Mouse (Mus musculus): ENCODE measurements around the gene Aloxe3.

GRCm38 (mm10) chr11:69126706-69127095 is 1.0 kb downstream of the Aloxe3 start:
- TF ChIP-seq CEBPB (IDR thresholded peaks at IDR 0.05; ENCODE audit: insufficient read depth, poor library complexity, severe bottlenecking) (no peak), USF1 (IDR thresholded peaks at IDR 0.05; ENCODE audit: low read depth) (no peak), MAX (IDR thresholded peaks at IDR 0.05; ENCODE audit: low read depth) (no peak), POLR2A (IDR thresholded peaks at IDR 0.05; ENCODE audit: insufficient read length, low read depth) (no peak), SRF (IDR thresholded peaks at IDR 0.05; ENCODE audit: control insufficient read depth, insufficient read length, low read depth) (no peak)

All from myocyte (in vitro differentiated cells).